Mouse (Mus musculus) adrenal gland, postnatal 4 days (tissue): Measurements from ENCODE around the gene Ccn2. TPM values are rescaled to one million over a fixed set of nuclear protein-coding genes. Genes with fewer than 3 reads are reported as not detected.

Experiments
- DNase-seq, 2 experiments: peaks; one replicate each; pipeline ENCODE4 v3.0.0; 2021 to 2022; ENCODE audit warnings: low spot score in 2 of 2, mixed read lengths in 2 of 2
- long read RNA-seq, 2 experiments: library from polyadenylated mRNA; stranded (forward); transcript quantifications; one replicate each; pipeline ENCODE4 v2.0.0; 2021
- total RNA-seq, 2 experiments: library from RNA; stranded (reverse); gene quantifications; 2 replicates each; pipeline ENCODE4 v1.2.3; 2021

The Ccn2 gene
- 10 to 100 TPM; 20.8 to 24.8 TPM for total RNA-seq
- long read RNA-seq, experiment 1, transcript Ccn2-201 (5 exons, 2,398 nt): major isoform, 9 of 11 reads
- long read RNA-seq, experiment 1, partial matches to known transcripts: 0 of 11 reads
- long read RNA-seq, experiment 1, other reads (novel, unspliced or antisense): 2 of 11 reads
- long read RNA-seq, experiment 2, transcript Ccn2-201 (5 exons, 2,398 nt): major isoform, 22 of 26 reads
- long read RNA-seq, experiment 2, partial matches to known transcripts: 4 of 26 reads
- long read RNA-seq, experiment 2, other reads (novel, unspliced or antisense): 0 of 26 reads

GRCm38 (mm10) chr10:24595250-24596002 is at the start of gene Ccn2:
TSS of gene Ccn2 (plus strand) at chr10:24595442.
- peak; percentile 13 to 22 for DNase-seq

GRCm38 (mm10) chr10:24552870-24553269 is 42.4 kb upstream of the Ccn2 start:
- no peak for DNase-seq

- no peak for DNase-seq
Observed at GRCm38 (mm10) chr10:24554091-24554490, 41.2 kb upstream of the Ccn2 start.

GRCm38 (mm10) chr10:24558366-24558765 is 36.9 kb upstream of the Ccn2 start:
- no peak for DNase-seq

GRCm38 (mm10) chr10:24569691-24570420 is 25.4 kb upstream of the Ccn2 start:
- no peak for DNase-seq

- no peak for DNase-seq
Observed at GRCm38 (mm10) chr10:24572044-24572960, 22.9 kb upstream of the Ccn2 start.

- no peak for DNase-seq
Observed at GRCm38 (mm10) chr10:24573484-24573883, 21.8 kb upstream of the Ccn2 start.

- DNase-seq: no peak
Observed at GRCm38 (mm10) chr10:24581076-24581475, 14.2 kb upstream of the Ccn2 start.

GRCm38 (mm10) chr10:24588824-24589223 is 6.4 kb upstream of the Ccn2 start:
- no peak for DNase-seq

GRCm38 (mm10) chr10:24589238-24589637 is 6.0 kb upstream of the Ccn2 start:
- no peak for DNase-seq

- no peak for DNase-seq
Observed at GRCm38 (mm10) chr10:24590546-24590945, 4.7 kb upstream of the Ccn2 start.

GRCm38 (mm10) chr10:24591136-24591535 is 4.1 kb upstream of the Ccn2 start:
- DNase-seq: peak in 1 of 2 experiments; percentile 66

- DNase-seq: no peak
Observed at GRCm38 (mm10) chr10:24591741-24592140, 3.5 kb upstream of the Ccn2 start.

- DNase-seq: no peak
Observed at GRCm38 (mm10) chr10:24592318-24592717, 2.9 kb upstream of the Ccn2 start.

GRCm38 (mm10) chr10:24592969-24593368 is 2.3 kb upstream of the Ccn2 start:
- DNase-seq: no peak

- no peak for DNase-seq
Observed at GRCm38 (mm10) chr10:24593556-24593955, 1.7 kb upstream of the Ccn2 start.

- no peak for DNase-seq
Observed at GRCm38 (mm10) chr10:24596003-24596868, 994 bp downstream of the Ccn2 start.

GRCm38 (mm10) chr10:24596869-24597339 is 1.7 kb downstream of the Ccn2 start:
- DNase-seq: no peak

- DNase-seq: no peak
Observed at GRCm38 (mm10) chr10:24597789-24598188, 2.5 kb downstream of the Ccn2 start.

GRCm38 (mm10) chr10:24598693-24599092 is 3.5 kb downstream of the Ccn2 start:
- no peak for DNase-seq
